Mouse (Mus musculus) liver, adult 2 months (tissue): Measurements from ENCODE around the gene Wfikkn1. TPM values are rescaled to one million over a fixed set of nuclear protein-coding genes. Genes with fewer than 3 reads are reported as not detected.

Experiments
- DNase-seq: peaks from one replicate; pipeline ENCODE4 v3.0.0-alpha.2; 2011; ENCODE audit warnings: low read depth, low spot score; ENCODE audit errors: extremely low read depth
- H3K27ac ChIP-seq: fragments of 200-500 bp; replicated peaks from 2 replicates; pipeline ENCODE4 v1.5.1; 2012; ENCODE audit warnings: low read depth, mild to moderate bottlenecking, control low read depth, inconsistent platforms, low read length; ENCODE audit not compliant: insufficient read depth
- H3K27me3 ChIP-seq: fragments of 200-500 bp; 2 replicates; pipeline ENCODE4 v1.6.1; 2012; ENCODE audit warnings: mild to moderate bottlenecking, moderate library complexity, low read length, inconsistent platforms; ENCODE audit not compliant: control insufficient read depth, insufficient read depth
- H3K36me3 ChIP-seq: fragments of 200-500 bp; 2 replicates; pipeline ENCODE4 v1.6.1; 2012; ENCODE audit warnings: low read length, inconsistent platforms; ENCODE audit not compliant: control insufficient read depth, insufficient read depth
- H3K4me1 ChIP-seq: fragments of 200-500 bp; 2 replicates; pipeline ENCODE4 v1.6.1; 2011; ENCODE audit warnings: low read length; ENCODE audit not compliant: control insufficient read depth, insufficient read depth
- H3K4me3 ChIP-seq: fragments of 200-500 bp; 2 replicates; pipeline ENCODE4 v1.5.1; 2011; ENCODE audit warnings: low read depth, mild to moderate bottlenecking, control low read depth, low read length, moderate library complexity; ENCODE audit not compliant: insufficient read depth
- H3K79me2 ChIP-seq: fragments of 200-500 bp; 2 replicates; pipeline ENCODE4 v1.6.1; 2012; ENCODE audit warnings: inconsistent platforms, mild to moderate bottlenecking, low read length, moderate library complexity; ENCODE audit not compliant: control insufficient read depth, insufficient read depth
- H3K9ac ChIP-seq: fragments of 200-500 bp; 2 replicates; pipeline ENCODE4 v1.6.1; 2012; ENCODE audit warnings: low read depth, mild to moderate bottlenecking, control low read depth, inconsistent platforms, low read length
- CTCF ChIP-seq: fragments of 200-500 bp; IDR thresholded peaks from 2 replicates; pipeline ENCODE4 v1.5.1; 2011; ENCODE audit warnings: low read depth, low read length, control low read depth
- POLR2A ChIP-seq: fragments of 200-500 bp; IDR thresholded peaks from 2 replicates; pipeline ENCODE4 v1.6.1; 2011; ENCODE audit warnings: low read length, control low read depth; ENCODE audit not compliant: insufficient read depth; ENCODE audit errors: extremely low read depth
- WGBS: fragments of 180-500 bp; shearing (Covaris S2); methylation state at CpG from one replicate; pipeline ENCODE4 v1.1.7; 2018; 5-methylcytosine and 5-hydroxymethylcytosine counted together
- polyA plus RNA-seq: library from polyadenylated mRNA; depleted of rRNA; stranded (reverse); fragments of >200 nt; gene quantifications from 2 replicates; pipeline ENCODE4 v1.2.3, GENCODE M21; 2012
- total RNA-seq: library from RNA; depleted of rRNA; stranded (reverse); fragments of >200 nt; gene quantifications from 2 replicates; pipeline ENCODE4 v1.2.3, GENCODE M21; 2014

Gene Wfikkn1
- total and polyA plus RNA-seq, 2 experiments: 0.09 to 0.92 TPM

- WGBS: 5% methylated on average over 6 of the region's 6 CpGs
- TF ChIP-seq POLR2A: no peak
- no peak for TF ChIP-seq CTCF
- Histone ChIP-seq H3K36me3 (0 out of 2 replicates have a peak, but pooled peaks cover 4% of the 10 kb centered on the region), H3K79me2 (peaks cover 26% of the 10 kb centered on the region), H3K27me3 (no peaks in the 10 kb centered on the region), H3K27ac (peak overlapping the region; percentile 97), H3K4me1 (peaks cover 62% of the 10 kb centered on the region), H3K9ac (peak overlapping the region; percentile 65), H3K4me3 (peak overlapping the region; percentile 75)
- DNase-seq: peak; percentile 98
These were observed 46.6 kb downstream of the Wfikkn1 start for GRCm38 (mm10) chr17:25833961-25834594.

- peaks cover 56% of the 10 kb centered on the region for H3K4me1 ChIP-seq
- peak; percentile 94 for DNase-seq
- H3K4me3 ChIP-seq: peak within 1 kb of the TSS; percentile 80
- 0 out of 2 replicates have a peak, but pooled peaks cover 4% of the 10 kb centered on the region for H3K36me3 ChIP-seq
- H3K27me3 ChIP-seq: no peaks in the 10 kb centered on the region
- H3K27ac ChIP-seq: peak within 1 kb of the TSS; percentile 97
- TF ChIP-seq CTCF: no peak
- no peak for TF ChIP-seq POLR2A
- WGBS: under 1% methylated on average over 24 of the region's 24 CpGs
- H3K9ac ChIP-seq: peak within 1 kb of the TSS; percentile 94
- peaks cover 26% of the 10 kb centered on the region for H3K79me2 ChIP-seq
These were observed 47.4 kb downstream of the Wfikkn1 start, which contains the start of gene Stub1 for GRCm38 (mm10) chr17:25833291-25833663. Gene Stub1, minus strand, starts transcription at chr17:25833404.

- H3K79me2 ChIP-seq: peaks cover 26% of the 10 kb centered on the region
- 0 out of 2 replicates have a peak, but pooled peaks have one; percentile 2 for TF ChIP-seq CTCF
- TF ChIP-seq POLR2A: peak; percentile 66
- 0 out of 2 replicates have a peak, but pooled peaks cover 4% of the 10 kb centered on the region for H3K36me3 ChIP-seq
- H3K9ac ChIP-seq: peak overlapping the region; percentile 94
- no peaks in the 10 kb centered on the region for H3K27me3 ChIP-seq
- H3K4me3 ChIP-seq: peak overlapping the region; percentile 80
- DNase-seq: peak; percentile 96
- WGBS: under 1% methylated on average over 76 of the region's 77 CpGs
- H3K27ac ChIP-seq: peak overlapping the region; percentile 97
- H3K4me1 ChIP-seq: peaks cover 51% of the 10 kb centered on the region
These were observed 48.0 kb downstream of the Wfikkn1 start for GRCm38 (mm10) chr17:25832436-25833290.

- H3K27ac ChIP-seq: peak overlapping the region; percentile 90
- no peaks in the 10 kb centered on the region for H3K27me3 ChIP-seq
- peaks cover 45% of the 10 kb centered on the region for H3K4me1 ChIP-seq
- no peak for DNase-seq
- peak overlapping the region; percentile 94 for H3K9ac ChIP-seq
- H3K79me2 ChIP-seq: peaks cover 26% of the 10 kb centered on the region
- H3K4me3 ChIP-seq: peak overlapping the region; percentile 80
- TF ChIP-seq CTCF: no peak
- no peak for TF ChIP-seq POLR2A
- H3K36me3 ChIP-seq: 0 out of 2 replicates have a peak, but pooled peaks cover 4% of the 10 kb centered on the region
- WGBS: 37% methylated on average over 21 of the region's 21 CpGs
These were observed 49.0 kb downstream of the Wfikkn1 start for GRCm38 (mm10) chr17:25831451-25832281.

GRCm38 (mm10) chr17:25830806-25831431, 49.7 kb downstream of the Wfikkn1 start:
- 0 out of 2 replicates have a peak, but pooled peaks have one; percentile 4 for TF ChIP-seq POLR2A
- TF ChIP-seq CTCF: no peak
- Histone ChIP-seq H3K27ac (no peak overlapping the region), H3K9ac (no peak overlapping the region), H3K36me3 (0 out of 2 replicates have a peak, but pooled peaks cover 4% of the 10 kb centered on the region), H3K4me3 (no peak overlapping the region), H3K79me2 (peaks cover 26% of the 10 kb centered on the region), H3K4me1 (peaks cover 37% of the 10 kb centered on the region), H3K27me3 (no peaks in the 10 kb centered on the region)
- 75% methylated on average over 14 of the region's 14 CpGs for WGBS
- DNase-seq: no peak
